Mouse (Mus musculus) thymus, adult 2 months (tissue): Measurements from ENCODE around the gene Tac2.

ENCODE experiments used
- CTCF ChIP-seq: fragments of 200-500 bp; IDR thresholded peaks from 2 replicates; pipeline ENCODE4 v1.5.1; 2012; ENCODE audit warnings: mild to moderate bottlenecking, control low read depth, low read length, moderate library complexity, borderline replicate concordance; ENCODE audit not compliant: control insufficient read depth, poor library complexity, insufficient read depth; ENCODE audit errors: extremely low read depth
- POLR2A ChIP-seq: fragments of 200-500 bp; IDR thresholded peaks from 2 replicates; pipeline ENCODE4 v1.6.1; 2012; ENCODE audit warnings: mild to moderate bottlenecking, low read length, control low read depth, moderate library complexity; ENCODE audit not compliant: control insufficient read depth, poor library complexity, insufficient read depth; ENCODE audit errors: extremely low read depth

GRCm38 (mm10) chr10:127766564-127766963 lies 42.3 kb downstream of the Tac2 start:
- TF ChIP-seq CTCF: no peak
- TF ChIP-seq POLR2A: no peak
